Mouse (Mus musculus): ENCODE measurements around the gene Rnf227.

GRCm38 (mm10) chr11:69325628-69326407, 14.4 kb upstream of the Rnf227 start, which contains the start of gene Kcnab3:
- TF ChIP-seq CTCF (IDR thresholded peaks at IDR 0.05; ENCODE audit: borderline replicate concordance, insufficient read depth, low read depth, low read length) (no peak), POLR2A (IDR thresholded peaks at IDR 0.05; ENCODE audit: borderline replicate concordance, insufficient read depth, low read length) (peak; percentile 52; the same call in 1 of the 2 replicates)

All from cerebellum, adult 2 months (tissue).